Mouse (Mus musculus) cerebellum, adult 2 months (tissue): ENCODE results near the gene Uqcc1.
A peak's percentile ranks its signal among the peaks of the same experiment; 100 is the strongest.

ENCODE experiments used
- CTCF ChIP-seq: fragments of 200-500 bp; IDR thresholded peaks from 2 replicates; pipeline ENCODE4 v1.5.1; 2011; ENCODE audit warnings: low read depth, mild to moderate bottlenecking, control low read depth, low read length, moderate library complexity, borderline replicate concordance; ENCODE audit not compliant: insufficient read depth
- POLR2A ChIP-seq: fragments of 200-500 bp; IDR thresholded peaks from 2 replicates; pipeline ENCODE4 v1.6.1; 2011; ENCODE audit warnings: low read length, control low read depth, borderline replicate concordance; ENCODE audit not compliant: insufficient read depth

- TF ChIP-seq CTCF (no peak), POLR2A (peak; percentile 54; the same call in 1 of the 2 replicates)
These were observed 103.3 kb downstream of the Uqcc1 start, which contains the start of gene Eif6 for GRCm38 (mm10) chr2:155826630-155827424.
